Mouse (Mus musculus) bone marrow, adult 2 months (tissue): ENCODE results near the gene Car5a.

Experiments
- CTCF ChIP-seq: fragments of 200-500 bp; IDR thresholded peaks from 2 replicates; pipeline ENCODE4 v1.5.1; 2011; ENCODE audit warnings: low read length, control low read depth; ENCODE audit not compliant: control insufficient read depth, insufficient read depth
- POLR2A ChIP-seq: fragments of 200-500 bp; IDR thresholded peaks from 2 replicates; pipeline ENCODE4 v1.6.1; 2011; ENCODE audit warnings: low read depth, mild to moderate bottlenecking, control low read depth, low read length, borderline replicate concordance; ENCODE audit not compliant: control insufficient read depth

- TF ChIP-seq CTCF (no peak), POLR2A (no peak)
Observed at GRCm38 (mm10) chr8:121885001-121885400, 59.7 kb downstream of the Car5a start.
